Mouse (Mus musculus) lung, postnatal 0 days (tissue): Measurements from ENCODE around the gene Ccdc122.

Experiments
- CTCF ChIP-seq: IDR thresholded peaks from 2 replicates; pipeline ENCODE4 v1.5.1; 2016; ENCODE audit warnings: antibody characterized with exemption, mild to moderate bottlenecking
- EP300 ChIP-seq: IDR thresholded peaks from 2 replicates; pipeline ENCODE4 v1.6.1; 2016; ENCODE audit warnings: antibody characterized with exemption, mild to moderate bottlenecking, control low read depth

GRCm38 (mm10) chr14:77150556-77150955 lies 114.0 kb downstream of the Ccdc122 start:
- no peak for TF ChIP-seq CTCF
- TF ChIP-seq EP300: no peak
